Mouse (Mus musculus) neural tube, embryonic 13.5 days (tissue): Measurements from ENCODE around the gene Slc4a8. TPM values are rescaled to one million over a fixed set of nuclear protein-coding genes. Genes with fewer than 3 reads are reported as not detected.
A peak's percentile ranks its signal among the peaks of the same experiment; 100 is the strongest.
"Not testable (repeated sequence)": the region's sequence is repeated elsewhere in the genome, so short reads cannot be mapped to it uniquely, and the experiment has no call there.

Experiments used
- ATAC-seq: fragments of 200-750 bp; cut with Nextera tagmentation; 2 replicates; pipeline ENCODE4 v1.8.0; 2017; ENCODE audit warnings: low read depth, mild to moderate bottlenecking, moderate TSS enrichment, moderate library complexity
- H3K27ac ChIP-seq: fragments of 300-500 bp; sonication (generic); replicated peaks from 2 replicates; pipeline ENCODE4 v1.5.1; 2015; ENCODE audit warnings: moderate library complexity, mild to moderate bottlenecking, inconsistent platforms
- H3K27me3 ChIP-seq: fragments of 300-500 bp; sonication (generic); 2 replicates; pipeline ENCODE4 v1.6.1; 2015; ENCODE audit warnings: mild to moderate bottlenecking, inconsistent platforms
- H3K36me3 ChIP-seq: fragments of 300-500 bp; sonication (generic); 2 replicates; pipeline ENCODE4 v1.6.1; 2015; ENCODE audit warnings: mild to moderate bottlenecking, inconsistent platforms
- H3K4me1 ChIP-seq: fragments of 300-500 bp; sonication (generic); replicated peaks from 2 replicates; pipeline ENCODE4 v1.6.1; 2015; ENCODE audit warnings: inconsistent platforms
- H3K4me2 ChIP-seq: fragments of 300-500 bp; sonication (generic); 2 replicates; pipeline ENCODE4 v1.6.1; 2015; ENCODE audit warnings: inconsistent platforms, mild to moderate bottlenecking, moderate library complexity
- H3K4me3 ChIP-seq: fragments of 300-500 bp; sonication (generic); 2 replicates; pipeline ENCODE4 v1.5.1; 2015; ENCODE audit warnings: mild to moderate bottlenecking, inconsistent platforms
- H3K9ac ChIP-seq: fragments of 300-500 bp; sonication (generic); 2 replicates; pipeline ENCODE4 v1.6.1; 2015; ENCODE audit warnings: moderate library complexity, mild to moderate bottlenecking, inconsistent platforms
- H3K9me3 ChIP-seq: fragments of 300-500 bp; sonication (generic); 2 replicates; pipeline ENCODE4 v1.6.1; 2016; ENCODE audit warnings: inconsistent platforms
- WGBS: fragments of 180-500 bp; shearing (Covaris S2); methylation state at CpG from one replicate; pipeline ENCODE4 v1.1.7; 2015; 5-methylcytosine and 5-hydroxymethylcytosine counted together
- polyA plus RNA-seq: library from polyadenylated mRNA; unstranded; fragments of >200 nt; fragmentation: Nextera tagmentation; extraction: Ambion mirVana; gene quantifications from 2 replicates; pipeline ENCODE4 v1.2.1, GENCODE M21; 2015

The Slc4a8 gene
- polyA plus RNA-seq, 1 experiment from 2014 or later: 20.3 TPM

- Histone ChIP-seq H3K27me3 (peaks cover under 1% of the 10 kb centered on the region; the same call in 1 of the 2 replicates), H3K9me3 (no peaks in the 10 kb centered on the region), H3K27ac (no peak overlapping the region), H3K4me3 (no peak overlapping the region), H3K36me3 (peaks cover 45% of the 10 kb centered on the region), H3K4me2 (no peak overlapping the region), H3K9ac (no peak overlapping the region), H3K4me1 (0 out of 2 replicates have a peak, but pooled peaks cover 4% of the 10 kb centered on the region)
- ATAC-seq: no peak
- WGBS: 88% methylated on average over 3 of the region's 3 CpGs
Measured at GRCm38 (mm10) chr15:100818860-100819259, 57.3 kb downstream of the Slc4a8 start.

- Histone ChIP-seq H3K27me3 (peaks cover 22% of the 10 kb centered on the region), H3K27ac (no peak overlapping the region), H3K9ac (no peak overlapping the region), H3K4me3 (no peak overlapping the region), H3K36me3 (peaks cover 21% of the 10 kb centered on the region), H3K4me2 (no peak overlapping the region), H3K9me3 (no peaks in the 10 kb centered on the region), H3K4me1 (peaks cover 8% of the 10 kb centered on the region)
- WGBS: 64% methylated on average over 8 of the region's 8 CpGs
- no peak for ATAC-seq
Measured at GRCm38 (mm10) chr15:100821824-100822223, 60.3 kb downstream of the Slc4a8 start.

GRCm38 (mm10) chr15:100822370-100822769, 60.8 kb downstream of the Slc4a8 start:
- not testable (repeated sequence) for H3K4me2 ChIP-seq, H3K27ac ChIP-seq, H3K4me1 ChIP-seq, H3K4me3 ChIP-seq, H3K9me3 ChIP-seq, ATAC-seq, H3K9ac ChIP-seq
- H3K36me3 ChIP-seq: peaks cover 16% of the 10 kb centered on the region
- H3K27me3 ChIP-seq: peaks cover 22% of the 10 kb centered on the region
- 80% methylated on average over 4 of the region's 4 CpGs for WGBS

GRCm38 (mm10) chr15:100825249-100825856, 63.8 kb downstream of the Slc4a8 start:
- WGBS: 21% methylated on average over 26 of the region's 26 CpGs
- Histone ChIP-seq H3K4me3 (peak overlapping the region; percentile 19), H3K27ac (no peak overlapping the region), H3K27me3 (peaks cover 22% of the 10 kb centered on the region), H3K4me1 (peaks cover 8% of the 10 kb centered on the region), H3K9ac (peak overlapping the region; percentile 39), H3K4me2 (peak overlapping the region; percentile 48), H3K36me3 (no peaks in the 10 kb centered on the region), H3K9me3 (no peaks in the 10 kb centered on the region)
- ATAC-seq: peak; percentile 72; the same call in 1 of the 2 replicates

- Histone ChIP-seq H3K4me1 (peaks cover 8% of the 10 kb centered on the region), H3K4me3 (no peak overlapping the region), H3K27me3 (peaks cover 22% of the 10 kb centered on the region), H3K9me3 (no peaks in the 10 kb centered on the region), H3K9ac (no peak overlapping the region), H3K27ac (no peak overlapping the region), H3K36me3 (no peaks in the 10 kb centered on the region), H3K4me2 (no peak overlapping the region)
- WGBS: 86% methylated on average over 8 of the region's 8 CpGs
- ATAC-seq: no peak
Measured at GRCm38 (mm10) chr15:100826076-100826475, 64.5 kb downstream of the Slc4a8 start.

GRCm38 (mm10) chr15:100829775-100830174, 68.2 kb downstream of the Slc4a8 start:
- Histone ChIP-seq H3K9me3 (no peaks in the 10 kb centered on the region), H3K4me1 (peaks cover 14% of the 10 kb centered on the region), H3K36me3 (no peaks in the 10 kb centered on the region), H3K4me3 (no peak overlapping the region), H3K9ac (no peak overlapping the region), H3K4me2 (no peak overlapping the region), H3K27ac (no peak overlapping the region), H3K27me3 (peaks cover 13% of the 10 kb centered on the region)
- WGBS: 83% methylated on average over 9 of the region's 9 CpGs
- no peak for ATAC-seq

GRCm38 (mm10) chr15:100830682-100831081, 69.1 kb downstream of the Slc4a8 start:
- Histone ChIP-seq H3K9ac (no peak overlapping the region), H3K4me1 (peaks cover 6% of the 10 kb centered on the region), H3K36me3 (no peaks in the 10 kb centered on the region), H3K9me3 (no peaks in the 10 kb centered on the region), H3K4me3 (no peak overlapping the region), H3K27ac (no peak overlapping the region), H3K27me3 (peaks cover 4% of the 10 kb centered on the region), H3K4me2 (no peak overlapping the region)
- ATAC-seq: no peak
- WGBS: 53% methylated on average over 6 of the region's 6 CpGs

- Histone ChIP-seq H3K27me3 (no peaks in the 10 kb centered on the region), H3K27ac (no peak overlapping the region), H3K9ac (no peak overlapping the region), H3K36me3 (no peaks in the 10 kb centered on the region), H3K9me3 (no peaks in the 10 kb centered on the region), H3K4me1 (peaks cover 6% of the 10 kb centered on the region), H3K4me3 (no peak overlapping the region), H3K4me2 (no peak overlapping the region)
- 75% methylated on average over 8 of the region's 8 CpGs for WGBS
- no peak for ATAC-seq
Measured at GRCm38 (mm10) chr15:100832144-100832543, 70.6 kb downstream of the Slc4a8 start.

GRCm38 (mm10) chr15:100832784-100833183, 71.2 kb downstream of the Slc4a8 start:
- no peak overlapping the region for H3K9ac ChIP-seq
- 32% methylated on average over 7 of the region's 7 CpGs for WGBS
- H3K4me2 ChIP-seq: no peak overlapping the region
- no peak overlapping the region for H3K27ac ChIP-seq
- 0 out of 2 replicates have a peak, but pooled peaks cover 2% of the 10 kb centered on the region for H3K9me3 ChIP-seq
- H3K36me3 ChIP-seq: no peaks in the 10 kb centered on the region
- peaks cover 6% of the 10 kb centered on the region for H3K4me1 ChIP-seq
- H3K4me3 ChIP-seq: no peak overlapping the region
- no peak for ATAC-seq
- H3K27me3 ChIP-seq: no peaks in the 10 kb centered on the region

- Histone ChIP-seq H3K36me3 (no peaks in the 10 kb centered on the region), H3K9ac (no peak overlapping the region), H3K4me2 (no peak overlapping the region), H3K4me3 (no peak overlapping the region), H3K27ac (no peak overlapping the region), H3K27me3 (no peaks in the 10 kb centered on the region), H3K4me1 (peaks cover 11% of the 10 kb centered on the region), H3K9me3 (0 out of 2 replicates have a peak, but pooled peaks cover 10% of the 10 kb centered on the region)
- 85% methylated on average over 8 of the region's 8 CpGs for WGBS
- ATAC-seq: no peak
Measured at GRCm38 (mm10) chr15:100836729-100837128, 75.2 kb downstream of the Slc4a8 start.

GRCm38 (mm10) chr15:100838607-100839207, 77.2 kb downstream of the Slc4a8 start:
- H3K27ac ChIP-seq: no peak overlapping the region
- no peak overlapping the region for H3K9ac ChIP-seq
- H3K4me1 ChIP-seq: peaks cover 5% of the 10 kb centered on the region; the same call in 1 of the 2 replicates
- H3K9me3 ChIP-seq: 0 out of 2 replicates have a peak, but pooled peaks cover 10% of the 10 kb centered on the region
- H3K36me3 ChIP-seq: no peaks in the 10 kb centered on the region
- no peaks in the 10 kb centered on the region for H3K27me3 ChIP-seq
- peak; percentile 53; the same call in 1 of the 2 replicates for ATAC-seq
- no peak overlapping the region for H3K4me3 ChIP-seq
- H3K4me2 ChIP-seq: no peak overlapping the region
- 46% methylated on average over 12 of the region's 12 CpGs for WGBS

GRCm38 (mm10) chr15:100844336-100844735, 82.8 kb downstream of the Slc4a8 start:
- Histone ChIP-seq H3K4me2 (no peak overlapping the region), H3K9ac (no peak overlapping the region), H3K27ac (no peak overlapping the region), H3K36me3 (no peaks in the 10 kb centered on the region), H3K9me3 (0 out of 2 replicates have a peak, but pooled peaks cover 5% of the 10 kb centered on the region), H3K27me3 (no peaks in the 10 kb centered on the region), H3K4me3 (no peak overlapping the region), H3K4me1 (peaks cover 11% of the 10 kb centered on the region; the same call in 1 of the 2 replicates)
- no peak for ATAC-seq
- 81% methylated on average over 7 of the region's 7 CpGs for WGBS
